Mouse (Mus musculus): ENCODE results near the gene Catsper2.

DNA sequence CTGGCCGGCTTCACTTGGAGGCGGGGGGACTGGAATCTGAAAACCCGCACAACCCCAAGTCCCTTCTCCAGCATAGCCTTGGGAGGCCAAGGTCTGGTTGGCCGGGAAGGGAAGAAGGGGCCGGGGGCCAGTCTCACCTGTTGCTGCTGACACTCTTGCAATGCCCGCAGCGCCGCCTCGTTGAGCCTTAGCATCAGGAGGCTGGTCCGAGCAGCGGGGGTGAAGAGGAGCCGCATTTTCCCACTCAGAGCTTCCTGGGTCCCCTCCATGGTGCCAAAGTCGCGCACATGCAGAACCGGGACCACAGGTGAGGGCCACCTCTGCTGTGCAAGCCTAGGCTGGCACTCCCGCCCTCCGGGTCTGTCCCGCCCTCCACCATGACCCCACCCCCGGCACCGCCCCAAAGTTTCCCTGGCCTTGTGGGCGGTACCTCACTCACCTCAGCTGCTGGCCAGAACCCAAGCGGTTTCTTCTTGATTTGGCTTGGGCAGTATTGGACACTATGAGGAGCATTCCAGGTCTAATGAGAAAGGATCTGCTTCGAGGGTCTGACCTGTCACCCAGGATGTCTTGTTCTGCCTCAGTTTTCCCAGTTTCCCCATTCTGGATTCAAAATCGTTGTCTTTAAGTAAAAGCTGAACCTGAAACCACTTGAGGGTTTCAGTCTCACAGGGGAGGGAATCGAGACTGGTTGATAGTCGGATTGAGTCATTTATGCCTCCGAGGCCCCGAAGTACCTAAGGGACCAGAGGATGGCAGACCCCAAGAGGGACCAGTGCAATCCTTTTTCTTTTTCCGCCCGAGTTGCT is 28.9 kb upstream of the Catsper2 start:
- TF ChIP-seq GATA1 (IDR thresholded peaks at IDR 0.05; ENCODE audit: low read length) = no peak
- no peak for TF ChIP-seq TAL1 (IDR thresholded peaks at IDR 0.05; ENCODE audit: low read length)

Data from erythroblast, embryonic 14.5 days (primary cell).